Mouse (Mus musculus): ENCODE measurements around the gene Selenom. TPM values are rescaled to one million over a fixed set of nuclear protein-coding genes. Genes with fewer than 3 reads are reported as not detected.

Gene Selenom
- polyA plus RNA-seq (2016; fragmentation: Nextera tagmentation; extraction: Ambion mirVana): 60.3 and 73.5 TPM in 2 replicates

DNA sequence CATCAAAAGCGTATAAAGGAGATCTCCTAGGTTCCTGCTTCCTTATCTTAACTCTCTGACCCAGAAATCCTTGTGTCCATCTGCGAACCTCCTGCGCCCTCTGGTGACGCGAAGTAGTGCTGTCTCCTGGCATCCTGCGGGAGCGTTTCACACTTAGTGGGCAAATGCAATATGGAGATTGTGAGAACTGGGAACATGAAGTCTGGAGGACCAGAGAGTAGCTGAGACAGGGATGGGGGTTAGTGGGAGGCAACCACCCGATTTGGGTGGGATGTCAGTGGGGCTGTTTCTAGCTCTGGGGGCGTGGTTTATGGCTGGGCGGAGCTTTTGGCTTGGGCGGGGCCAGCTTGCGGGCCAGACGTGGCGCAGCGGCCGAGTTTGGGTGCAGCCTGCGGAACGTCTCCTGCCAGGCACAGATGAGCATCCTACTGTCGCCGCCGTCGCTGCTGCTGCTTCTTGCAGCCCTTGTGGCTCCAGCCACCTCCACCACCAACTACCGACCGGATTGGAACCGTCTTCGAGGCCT lies at the start of gene Selenom:
TSS of gene Selenom (plus strand) at position 156 of the 526 bp plus-strand sequence.
- Histone ChIP-seq H3K27me3 (ENCODE audit: insufficient read depth, poor library complexity, severe bottlenecking) (peaks cover 40% of the 10 kb centered on the region), H3K4me1 (replicated peaks) (peaks cover 37% of the 10 kb centered on the region), H3K9me3 (no peaks in the 10 kb centered on the region), H3K27ac (peak within 1 kb of the TSS; percentile 76), H3K4me3 (peak within 1 kb of the TSS; percentile 62), H3K36me3 (peaks cover 4% of the 10 kb centered on the region; the same call in 1 of the 2 replicates)
- 0% methylated on average over 26 of the region's 26 CpGs for WGBS
- peak; percentile 87 for DNase-seq (ENCODE audit: low spot score)

DNA sequence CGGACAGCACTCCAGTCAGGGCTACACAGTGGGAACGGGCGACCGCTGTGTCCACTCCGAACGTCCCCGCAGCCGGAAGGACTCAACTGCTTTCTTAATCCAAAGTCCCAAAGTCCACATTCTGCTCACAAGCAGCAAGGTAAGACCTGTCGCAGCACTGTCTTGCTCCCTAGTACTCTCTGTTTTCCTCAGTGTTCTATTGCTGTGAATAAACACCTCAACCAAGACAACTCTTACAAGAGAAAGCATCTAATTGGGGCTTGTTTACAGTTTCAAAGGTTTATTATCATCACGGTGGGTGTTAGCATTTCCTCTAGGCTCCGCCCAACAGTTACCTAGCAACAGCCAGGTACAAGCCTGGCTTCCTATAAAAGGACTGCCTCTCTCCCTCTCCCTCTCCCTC lies 43.0 kb upstream of the Selenom start:
- 26% methylated on average over 11 of the region's 11 CpGs for WGBS

DNA sequence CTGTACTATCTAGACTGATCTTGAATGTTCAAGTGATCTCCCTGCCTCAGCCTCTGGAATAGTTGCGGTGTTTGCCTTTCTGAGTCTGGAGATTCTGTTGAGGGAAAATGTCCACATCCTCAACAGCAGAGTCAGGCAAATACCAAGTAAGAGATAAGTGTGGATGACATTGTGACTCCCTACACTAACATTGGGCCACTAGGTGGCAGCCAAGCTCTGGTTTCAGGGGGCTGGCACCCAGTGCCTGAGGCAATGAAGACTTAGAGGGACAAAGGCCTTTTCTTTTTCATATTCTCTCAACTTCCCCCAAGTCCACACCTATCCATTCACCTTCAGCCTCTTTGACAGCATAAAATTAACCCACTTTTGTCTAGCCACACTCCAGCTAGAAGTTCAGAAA lies 42.0 kb upstream of the Selenom start:
- Histone ChIP-seq H3K27ac (no peak overlapping the region), H3K27me3 (ENCODE audit: insufficient read depth, poor library complexity, severe bottlenecking) (no peaks in the 10 kb centered on the region; the same call in 1 of the 2 replicates), H3K36me3 (no peaks in the 10 kb centered on the region), H3K9me3 (no peaks in the 10 kb centered on the region), H3K4me3 (no peak overlapping the region), H3K4me1 (replicated peaks) (no peaks in the 10 kb centered on the region)
- peak; percentile 84 for DNase-seq (ENCODE audit: low spot score)
- WGBS: 30% methylated on average over 1 of the region's 1 CpGs

More for the DNA sequence above, 43.0 kb upstream of the Selenom start:
- Histone ChIP-seq H3K36me3 (no peaks in the 10 kb centered on the region), H3K4me3 (no peak overlapping the region), H3K4me1 (replicated peaks) (no peaks in the 10 kb centered on the region), H3K27me3 (ENCODE audit: insufficient read depth, poor library complexity, severe bottlenecking) (no peaks in the 10 kb centered on the region; the same call in 1 of the 2 replicates), H3K27ac (no peak overlapping the region), H3K9me3 (no peaks in the 10 kb centered on the region)
- DNase-seq (ENCODE audit: low spot score): no peak

DNA sequence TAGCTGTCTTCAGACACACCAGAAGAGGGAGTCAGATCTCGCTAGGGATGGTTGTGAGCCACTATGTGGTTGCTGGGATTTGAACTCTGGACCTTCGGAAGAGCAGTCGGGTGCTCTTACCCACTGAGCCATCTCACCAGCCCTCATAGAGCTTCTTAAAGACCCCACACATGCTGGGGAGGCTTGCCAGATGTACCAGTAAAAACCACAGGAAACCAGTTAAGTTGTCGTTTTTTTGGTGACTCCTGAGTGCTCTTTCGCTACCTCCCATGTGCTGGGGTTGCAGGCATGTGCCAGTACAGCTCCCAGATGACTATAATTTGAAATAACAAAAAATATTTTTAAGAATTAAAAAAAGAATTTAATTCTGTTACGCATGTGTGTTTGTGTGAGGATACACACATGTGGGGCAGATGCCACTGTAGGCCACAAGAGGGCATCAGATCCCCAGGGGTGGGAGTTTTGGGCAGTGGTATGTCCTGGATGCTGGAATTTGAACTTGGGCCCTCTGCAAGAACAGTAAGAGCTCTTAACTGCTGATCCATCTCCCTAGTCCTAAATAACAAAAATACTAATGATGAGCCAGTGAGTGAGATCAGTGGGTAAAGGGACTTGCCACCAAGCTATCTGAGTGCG lies 39.9 kb upstream of the Selenom start:
- Histone ChIP-seq H3K4me3 (no peak overlapping the region), H3K27me3 (ENCODE audit: insufficient read depth, poor library complexity, severe bottlenecking) (no peaks in the 10 kb centered on the region; the same call in 1 of the 2 replicates), H3K9me3 (no peaks in the 10 kb centered on the region), H3K27ac (no peak overlapping the region), H3K36me3 (no peaks in the 10 kb centered on the region), H3K4me1 (replicated peaks) (no peaks in the 10 kb centered on the region)
- no peak for DNase-seq (ENCODE audit: low spot score)
- 90% methylated on average over 7 of the region's 7 CpGs for WGBS

DNA sequence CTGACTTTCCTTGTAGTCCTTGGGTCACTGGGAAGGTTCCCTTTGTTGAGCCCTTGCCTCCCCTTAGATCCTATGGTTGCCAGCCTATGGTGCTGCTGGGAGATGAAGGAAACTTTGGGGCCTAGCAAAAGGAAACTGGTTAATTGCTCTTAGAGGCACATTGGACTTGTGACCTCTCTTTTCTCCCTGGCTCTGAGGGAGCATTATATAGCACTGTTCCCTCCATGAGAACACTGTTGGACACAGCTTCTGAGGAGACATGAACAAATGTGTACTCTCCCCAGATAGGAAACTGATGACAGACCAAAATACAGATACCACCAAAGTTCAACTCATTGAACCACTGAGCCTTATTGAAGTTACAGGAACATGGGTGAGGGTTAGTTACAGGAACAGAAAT lies 39.0 kb upstream of the Selenom start:
- Histone ChIP-seq H3K27me3 (ENCODE audit: insufficient read depth, poor library complexity, severe bottlenecking) (no peaks in the 10 kb centered on the region; the same call in 1 of the 2 replicates), H3K36me3 (no peaks in the 10 kb centered on the region), H3K4me1 (replicated peaks) (no peaks in the 10 kb centered on the region), H3K4me3 (no peak overlapping the region), H3K9me3 (no peaks in the 10 kb centered on the region), H3K27ac (no peak overlapping the region)
- DNase-seq (ENCODE audit: low spot score): no peak

DNA sequence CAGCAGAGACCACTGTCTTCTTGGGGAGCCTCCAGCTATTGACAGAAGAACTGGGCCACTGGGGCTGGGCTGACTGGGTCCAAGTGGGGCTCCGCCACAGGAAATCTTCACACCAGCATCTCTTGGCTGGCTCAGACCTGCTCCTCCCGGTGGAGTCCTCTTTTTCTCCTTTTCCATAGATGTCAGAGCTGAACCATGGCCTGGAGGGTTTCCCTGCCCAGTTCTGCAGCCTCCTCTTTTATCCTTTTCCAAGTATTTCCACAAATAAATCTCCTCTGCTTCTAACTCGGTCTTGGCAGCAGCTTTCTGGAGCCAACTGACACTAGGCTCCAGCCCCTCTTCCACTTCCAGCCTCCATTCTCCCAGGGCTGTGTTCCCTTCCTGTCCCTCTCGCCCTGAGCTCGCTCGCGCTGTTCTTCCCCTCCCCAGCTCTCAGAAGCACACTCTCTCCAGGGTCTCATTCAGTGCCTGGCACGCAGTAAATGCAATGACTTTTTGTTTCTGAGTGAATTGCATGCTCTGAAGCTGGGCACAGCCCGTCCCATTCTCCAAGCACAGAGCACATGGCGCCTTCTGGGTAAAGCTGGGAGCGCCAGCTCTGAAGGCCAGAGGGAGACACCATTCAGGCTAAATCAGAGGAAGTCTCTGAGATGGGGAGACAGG lies 30.4 kb upstream of the Selenom start:
- H3K9me3 ChIP-seq: no peaks in the 10 kb centered on the region
- no peak overlapping the region for H3K4me3 ChIP-seq
- 66% methylated on average over 11 of the region's 11 CpGs for WGBS
- no peak for DNase-seq (ENCODE audit: low spot score)
- peaks cover 9% of the 10 kb centered on the region for H3K4me1 ChIP-seq (replicated peaks)
- H3K36me3 ChIP-seq: no peaks in the 10 kb centered on the region
- no peaks in the 10 kb centered on the region for H3K27me3 ChIP-seq (ENCODE audit: insufficient read depth, poor library complexity, severe bottlenecking)
- no peak overlapping the region for H3K27ac ChIP-seq

DNA sequence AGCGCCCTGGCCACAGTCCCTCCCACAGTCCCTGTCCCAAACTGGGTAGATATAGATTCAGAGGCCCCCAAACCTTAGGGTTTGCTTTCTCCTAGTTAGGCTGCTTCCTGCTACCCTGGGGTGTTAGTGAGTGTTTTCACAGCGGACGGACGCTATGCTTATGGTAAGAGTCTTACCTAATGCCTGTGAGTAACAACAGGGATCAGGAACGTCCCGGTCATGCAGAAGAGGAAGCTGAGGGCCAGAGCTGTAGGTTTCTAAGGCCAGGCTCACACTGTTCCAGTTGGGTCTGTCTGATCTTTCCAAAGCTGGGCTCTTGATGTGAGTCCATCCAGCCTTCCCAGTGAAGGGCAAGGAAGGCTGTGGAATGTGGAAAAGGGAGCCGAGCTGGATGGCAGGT lies 28.1 kb upstream of the Selenom start:
- no peaks in the 10 kb centered on the region for H3K27me3 ChIP-seq (ENCODE audit: insufficient read depth, poor library complexity, severe bottlenecking)
- H3K36me3 ChIP-seq: no peaks in the 10 kb centered on the region
- peaks cover 9% of the 10 kb centered on the region for H3K4me1 ChIP-seq (replicated peaks)
- DNase-seq (ENCODE audit: low spot score): no peak
- WGBS: 73% methylated on average over 7 of the region's 7 CpGs
- no peaks in the 10 kb centered on the region for H3K9me3 ChIP-seq
- H3K4me3 ChIP-seq: no peak overlapping the region
- no peak overlapping the region for H3K27ac ChIP-seq

DNA sequence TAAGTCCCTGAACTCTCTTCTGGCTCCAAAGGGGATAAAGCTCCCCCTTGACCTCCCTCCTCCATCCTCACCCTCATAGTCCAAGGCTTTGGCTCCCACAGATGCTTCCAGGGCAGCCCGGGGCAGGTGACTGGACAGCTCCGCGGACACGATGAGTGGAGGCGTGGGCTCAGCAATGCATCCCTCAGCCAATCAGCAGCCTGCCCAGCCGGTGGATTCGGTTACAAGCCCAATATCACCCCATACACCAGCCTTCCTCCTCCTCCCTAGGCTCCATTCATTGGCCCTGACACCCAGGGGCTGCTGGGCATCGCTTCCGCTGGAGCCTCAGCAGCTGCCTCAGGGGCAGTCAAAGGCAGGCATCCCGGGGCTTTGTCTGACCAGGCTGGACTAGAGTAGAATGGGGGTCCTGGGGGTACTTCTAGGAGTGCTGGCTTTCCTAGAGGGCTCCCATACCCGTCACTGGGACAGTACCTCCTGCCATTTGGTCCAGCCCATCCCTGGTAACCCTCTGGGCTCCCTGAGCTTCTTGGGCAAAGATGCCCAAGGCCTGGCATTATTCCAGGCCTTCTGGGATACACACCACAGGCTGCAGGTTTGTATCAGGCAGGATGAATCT lies 26.4 kb upstream of the Selenom start, which contains the start of gene Pla2g3:
TSS of gene Pla2g3 (plus strand) at position 333 of the 619 bp plus-strand sequence.
- DNase-seq (ENCODE audit: low spot score): peak; percentile 30
- WGBS: 20% methylated on average over 11 of the region's 11 CpGs

DNA sequence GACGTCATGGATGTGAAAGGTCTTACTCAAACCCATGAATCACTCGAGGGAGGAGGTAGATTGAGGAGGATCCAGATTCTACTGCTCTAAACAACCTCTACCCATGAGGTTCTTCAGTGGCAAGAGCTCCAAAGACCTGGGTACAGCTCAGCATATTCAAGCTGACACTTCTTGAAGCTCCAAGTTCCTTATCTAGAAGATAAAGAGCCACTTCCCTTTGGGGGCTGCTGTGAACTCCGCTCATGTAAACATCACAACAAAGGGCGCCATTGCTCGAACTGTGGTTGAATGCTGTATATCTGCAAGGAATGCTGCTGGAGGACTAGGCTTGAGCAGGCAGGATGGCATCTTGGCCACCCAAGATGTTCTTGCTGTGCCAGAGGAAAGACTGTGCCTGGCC lies 25.4 kb upstream of the Selenom start:
- Histone ChIP-seq H3K27ac (no peak overlapping the region), H3K4me3 (no peak overlapping the region), H3K9me3 (no peaks in the 10 kb centered on the region), H3K4me1 (replicated peaks) (peaks cover 20% of the 10 kb centered on the region), H3K27me3 (ENCODE audit: insufficient read depth, poor library complexity, severe bottlenecking) (no peaks in the 10 kb centered on the region), H3K36me3 (no peaks in the 10 kb centered on the region)
- 81% methylated on average over 5 of the region's 5 CpGs for WGBS
- no peak for DNase-seq (ENCODE audit: low spot score)

More for the DNA sequence above, 26.4 kb upstream of the Selenom start, which contains the start of gene Pla2g3:
- Histone ChIP-seq H3K36me3 (no peaks in the 10 kb centered on the region), H3K27ac (peak within 1 kb of the TSS; percentile 14), H3K4me1 (replicated peaks) (peaks cover 19% of the 10 kb centered on the region), H3K27me3 (ENCODE audit: insufficient read depth, poor library complexity, severe bottlenecking) (no peaks in the 10 kb centered on the region), H3K4me3 (peak within 1 kb of the TSS; percentile 9; the same call in 1 of the 2 replicates), H3K9me3 (no peaks in the 10 kb centered on the region)

DNA sequence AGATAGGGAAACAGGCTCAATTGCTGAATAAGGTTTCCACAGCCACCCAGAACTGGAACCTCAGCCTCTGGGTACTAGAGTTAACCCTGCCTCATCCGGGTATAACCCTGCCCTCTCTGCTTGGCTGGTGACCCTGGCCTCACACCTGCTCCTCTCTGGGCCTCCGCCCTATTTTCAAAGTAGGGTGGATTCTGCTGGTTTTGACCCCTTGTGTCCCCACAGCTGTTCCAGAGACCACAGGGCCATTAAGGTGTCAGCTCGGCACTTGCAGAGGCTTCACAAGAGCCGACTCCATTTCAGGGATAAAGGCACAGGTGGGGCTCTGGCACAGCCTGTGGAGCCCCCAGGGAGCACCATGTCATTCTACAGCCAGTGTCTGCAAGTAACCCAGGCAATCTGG lies 21.7 kb upstream of the Selenom start:
- Histone ChIP-seq H3K27me3 (ENCODE audit: insufficient read depth, poor library complexity, severe bottlenecking) (no peaks in the 10 kb centered on the region), H3K4me3 (no peak overlapping the region), H3K4me1 (replicated peaks) (peaks cover 24% of the 10 kb centered on the region), H3K9me3 (no peaks in the 10 kb centered on the region), H3K27ac (no peak overlapping the region), H3K36me3 (no peaks in the 10 kb centered on the region)
- WGBS: 74% methylated on average over 4 of the region's 4 CpGs
- no peak for DNase-seq (ENCODE audit: low spot score)

DNA sequence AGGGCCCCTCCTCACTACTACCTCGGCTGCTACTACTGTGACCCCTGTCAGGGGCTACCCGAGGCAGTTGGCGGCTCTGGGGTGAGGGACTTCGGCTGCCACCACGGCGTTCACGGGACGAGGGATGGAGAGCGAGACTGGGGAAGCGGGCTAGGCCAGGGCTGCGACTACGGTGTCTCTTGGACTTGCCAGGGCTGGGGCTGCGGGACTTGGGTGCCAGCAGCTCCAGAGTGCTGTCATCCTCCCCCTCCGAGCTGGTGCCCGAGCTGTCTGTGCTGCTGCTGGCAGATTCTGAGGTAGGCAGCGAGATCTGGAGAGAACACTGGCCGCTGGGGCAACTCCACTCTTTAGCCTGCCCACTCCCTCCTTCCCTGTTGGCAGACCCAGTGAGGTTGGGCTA lies 19.6 kb upstream of the Selenom start:
- Histone ChIP-seq H3K9me3 (no peaks in the 10 kb centered on the region), H3K27me3 (ENCODE audit: insufficient read depth, poor library complexity, severe bottlenecking) (no peaks in the 10 kb centered on the region), H3K27ac (peak overlapping the region; percentile 45; the same call in 1 of the 2 replicates), H3K4me1 (replicated peaks) (peaks cover 17% of the 10 kb centered on the region), H3K36me3 (no peaks in the 10 kb centered on the region), H3K4me3 (no peak overlapping the region)
- no peak for DNase-seq (ENCODE audit: low spot score)
- 84% methylated on average over 17 of the region's 17 CpGs for WGBS

DNA sequence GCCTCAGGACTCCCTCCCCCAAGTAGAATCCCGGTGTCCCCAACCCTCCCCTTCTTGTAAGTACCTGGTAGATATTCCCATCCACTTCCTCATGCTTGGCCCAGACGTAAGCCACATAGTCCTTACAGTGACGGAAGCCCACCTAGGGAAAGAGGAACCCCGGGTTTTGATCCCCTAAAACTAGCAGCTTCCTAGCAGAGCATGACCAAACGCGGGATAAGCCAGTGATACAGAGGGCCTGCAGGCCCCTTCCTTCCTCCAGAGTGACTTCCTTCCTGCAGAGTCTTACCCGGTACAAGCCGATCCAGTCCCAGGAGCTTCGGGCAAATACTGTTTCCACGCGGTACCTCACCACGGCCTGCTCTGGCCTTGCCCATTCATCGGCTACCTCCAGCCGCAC lies 19.0 kb upstream of the Selenom start:
- no peak for DNase-seq (ENCODE audit: low spot score)
- H3K4me1 ChIP-seq (replicated peaks): peaks cover 17% of the 10 kb centered on the region
- H3K27me3 ChIP-seq (ENCODE audit: insufficient read depth, poor library complexity, severe bottlenecking): no peaks in the 10 kb centered on the region
- no peaks in the 10 kb centered on the region for H3K9me3 ChIP-seq
- WGBS: 92% methylated on average over 14 of the region's 14 CpGs
- H3K36me3 ChIP-seq: no peaks in the 10 kb centered on the region
- H3K4me3 ChIP-seq: no peak overlapping the region
- H3K27ac ChIP-seq: no peak overlapping the region

DNA sequence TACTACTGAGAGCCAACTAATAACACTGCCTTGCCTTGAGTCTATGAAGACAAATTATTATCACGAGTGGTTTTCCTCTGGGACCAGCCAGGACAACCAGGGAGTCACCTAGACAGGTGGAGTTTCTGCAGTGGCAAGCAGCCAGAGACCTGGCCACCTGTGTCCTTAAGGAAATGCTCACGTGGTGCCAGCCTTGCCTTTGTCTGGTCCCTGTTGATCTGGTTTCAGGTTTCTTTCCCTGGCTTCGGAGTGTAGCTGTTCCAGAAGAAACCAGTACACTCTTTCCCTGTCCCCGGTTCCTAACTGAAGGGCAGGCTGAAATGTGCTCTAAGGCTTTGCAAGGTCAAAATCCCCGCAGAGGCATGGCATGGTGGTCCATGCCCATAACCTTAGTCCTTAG lies 17.7 kb upstream of the Selenom start:
- no peak for DNase-seq (ENCODE audit: low spot score)
- H3K4me1 ChIP-seq (replicated peaks): peaks cover 16% of the 10 kb centered on the region
- 0 out of 2 replicates have a peak, but pooled peaks cover under 1% of the 10 kb centered on the region for H3K27me3 ChIP-seq (ENCODE audit: insufficient read depth, poor library complexity, severe bottlenecking)
- no peaks in the 10 kb centered on the region for H3K9me3 ChIP-seq
- 60% methylated on average over 5 of the region's 5 CpGs for WGBS
- no peak overlapping the region for H3K4me3 ChIP-seq
- H3K36me3 ChIP-seq: no peaks in the 10 kb centered on the region
- no peak overlapping the region for H3K27ac ChIP-seq
